Mouse (Mus musculus) forebrain, embryonic 12.5 days (tissue): Measurements from ENCODE around the gene Mmp21. TPM values are rescaled to one million over a fixed set of nuclear protein-coding genes. Genes with fewer than 3 reads are reported as not detected.

ENCODE experiments used
- ATAC-seq: fragments of 200-750 bp; cut with Nextera tagmentation; 2 replicates; pipeline ENCODE4 v1.8.0; 2017; ENCODE audit warnings: moderate TSS enrichment; ENCODE audit not compliant: low FRiP score
- H3K27ac ChIP-seq: fragments of 300-500 bp; sonication (generic); 2 replicates; pipeline ENCODE4 v1.5.1; 2016; ENCODE audit warnings: mild to moderate bottlenecking
- H3K27me3 ChIP-seq: fragments of 300-500 bp; sonication (generic); 2 replicates; pipeline ENCODE4 v1.6.1; 2016; ENCODE audit warnings: mild to moderate bottlenecking
- H3K36me3 ChIP-seq: fragments of 300-500 bp; sonication (generic); replicated peaks from 2 replicates; pipeline ENCODE4 v1.6.1; 2016; ENCODE audit warnings: mild to moderate bottlenecking
- H3K4me1 ChIP-seq: fragments of 300-500 bp; sonication (generic); 2 replicates; pipeline ENCODE4 v1.6.1; 2016
- H3K4me2 ChIP-seq: fragments of 300-500 bp; sonication (generic); 2 replicates; pipeline ENCODE4 v1.6.1; 2016; ENCODE audit warnings: mild to moderate bottlenecking, moderate library complexity
- H3K4me3 ChIP-seq: fragments of 300-500 bp; sonication (generic); replicated peaks from 2 replicates; pipeline ENCODE4 v1.5.1; 2016; ENCODE audit warnings: mild to moderate bottlenecking
- H3K9ac ChIP-seq: fragments of 300-500 bp; sonication (generic); 2 replicates; pipeline ENCODE4 v1.6.1; 2016; ENCODE audit warnings: mild to moderate bottlenecking
- H3K9me3 ChIP-seq: fragments of 300-500 bp; sonication (generic); 2 replicates; pipeline ENCODE4 v1.6.1; 2016
- WGBS: fragments of 180-500 bp; shearing (Covaris S2); methylation state at CpG from one replicate; pipeline ENCODE4 v1.1.7; 2016; 5-methylcytosine and 5-hydroxymethylcytosine counted together
- polyA plus RNA-seq: library from polyadenylated mRNA; unstranded; fragments of >200 nt; fragmentation: Nextera tagmentation; extraction: Ambion mirVana; gene quantifications from 2 replicates; pipeline ENCODE4 v1.2.1, GENCODE M21; 2016

Mmp21 gene
- 0.10 TPM in 1 of 2 replicates, not detected in the other for polyA plus RNA-seq

DNA sequence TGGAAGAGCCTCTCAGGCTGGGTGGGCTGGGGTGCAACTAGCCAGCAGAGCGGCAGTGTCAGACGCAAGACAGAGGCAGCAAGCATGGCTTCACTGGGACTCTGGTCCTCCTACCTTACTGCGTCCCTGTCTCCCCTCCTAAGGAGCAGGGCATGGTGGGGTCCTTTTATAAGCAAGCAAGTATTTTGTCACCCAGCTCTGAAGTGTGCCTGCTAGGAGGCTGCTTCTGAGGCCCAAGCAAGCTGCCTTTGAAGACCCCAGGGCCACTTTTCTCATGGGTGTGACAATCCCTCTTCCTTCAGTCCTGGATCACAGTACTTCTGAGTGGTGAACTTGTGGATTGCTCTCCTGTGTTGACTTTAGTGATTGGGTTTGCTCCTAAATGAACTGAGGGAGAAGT lies at the start of gene Mmp21:
Gene Mmp21 (minus strand): TSS at position 101 of the 400 bp plus-strand sequence.
- no peak for ATAC-seq
- no peak within 1 kb of the TSS for H3K9ac ChIP-seq
- WGBS: 96% methylated on average over 3 of the region's 3 CpGs

DNA sequence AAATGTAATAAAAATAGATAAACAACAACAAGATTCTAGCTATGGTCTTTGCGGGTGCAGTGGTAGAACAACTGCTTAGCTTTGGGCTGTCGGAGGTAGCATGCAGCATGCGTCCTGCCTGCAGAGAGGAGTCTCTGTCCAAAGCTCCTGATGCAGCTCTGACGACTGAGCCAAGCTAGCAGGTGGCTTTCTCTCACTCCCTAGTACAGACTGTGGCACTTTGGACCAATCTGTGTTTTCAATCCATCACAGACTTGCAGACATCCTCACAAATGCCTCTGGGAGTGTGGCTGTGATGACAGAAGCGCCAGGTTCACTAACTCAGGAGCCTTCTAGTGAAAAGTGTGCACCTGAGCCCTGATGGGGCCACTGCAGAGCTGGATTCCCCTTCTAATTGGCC lies 49.5 kb upstream of the Mmp21 start:
- Histone ChIP-seq H3K9me3 (no peaks in the 10 kb centered on the region), H3K4me2 (no peak overlapping the region), H3K27me3 (no peaks in the 10 kb centered on the region), H3K36me3 (peaks cover 66% of the 10 kb centered on the region), H3K9ac (no peak overlapping the region), H3K4me1 (no peaks in the 10 kb centered on the region; the same call in 1 of the 2 replicates), H3K27ac (no peak overlapping the region), H3K4me3 (no peak overlapping the region)
- 83% methylated on average over 5 of the region's 5 CpGs for WGBS
- no peak for ATAC-seq

More for the DNA sequence above, at the start of gene Mmp21:
- Histone ChIP-seq H3K27ac (no peak within 1 kb of the TSS), H3K4me2 (no peak within 1 kb of the TSS), H3K27me3 (no peaks in the 10 kb centered on the region), H3K36me3 (no peaks in the 10 kb centered on the region), H3K9me3 (0 out of 2 replicates have a peak, but pooled peaks cover 4% of the 10 kb centered on the region), H3K4me3 (no peak within 1 kb of the TSS), H3K4me1 (no peaks in the 10 kb centered on the region)

DNA sequence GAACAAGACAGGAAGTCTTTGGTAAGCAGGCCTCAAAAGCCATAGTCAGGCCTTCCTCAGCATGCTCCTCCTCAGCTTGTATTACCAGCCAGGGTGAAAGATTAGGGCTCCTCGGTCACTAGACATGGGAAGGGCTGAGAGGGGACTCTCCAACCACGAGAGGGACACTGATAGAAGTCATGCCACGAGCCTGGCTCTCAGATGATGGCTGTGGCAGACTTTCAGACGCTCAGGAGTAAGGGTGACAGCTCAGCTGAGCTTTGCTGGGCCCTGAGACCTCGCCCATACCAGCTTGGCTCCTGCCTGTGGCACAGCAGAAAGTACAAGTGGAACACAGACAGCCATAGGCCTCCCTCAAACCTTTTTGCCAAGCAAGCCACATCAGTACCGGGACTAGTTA lies 47.2 kb upstream of the Mmp21 start:
- ATAC-seq: no peak
- WGBS: 83% methylated on average over 6 of the region's 6 CpGs
- Histone ChIP-seq H3K4me3 (no peak overlapping the region), H3K4me1 (no peaks in the 10 kb centered on the region; the same call in 1 of the 2 replicates), H3K27ac (no peak overlapping the region), H3K36me3 (peaks cover 68% of the 10 kb centered on the region), H3K9ac (no peak overlapping the region), H3K27me3 (no peaks in the 10 kb centered on the region), H3K4me2 (no peak overlapping the region), H3K9me3 (no peaks in the 10 kb centered on the region)

DNA sequence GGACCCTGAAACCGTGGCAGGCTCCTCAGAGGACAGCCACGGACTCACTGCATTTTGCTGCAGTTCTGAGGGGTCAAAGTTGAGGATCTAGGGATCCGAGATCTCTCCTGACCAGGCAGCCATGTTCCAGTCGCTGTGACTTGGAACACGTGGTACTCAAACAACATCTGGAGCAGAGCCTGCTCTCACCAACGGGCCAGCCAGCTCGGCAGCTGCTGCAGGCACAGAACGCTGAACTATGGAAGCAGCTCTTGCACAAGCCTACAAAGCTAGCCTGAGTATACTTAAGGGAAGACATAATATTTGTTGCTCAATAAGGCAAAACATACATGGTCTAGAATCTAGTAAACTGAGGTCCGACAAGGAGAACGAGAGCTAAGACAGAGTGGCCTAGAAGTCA lies 45.7 kb upstream of the Mmp21 start:
- WGBS: 83% methylated on average over 10 of the region's 10 CpGs
- Histone ChIP-seq H3K4me1 (no peaks in the 10 kb centered on the region; the same call in 1 of the 2 replicates), H3K9ac (no peak overlapping the region), H3K9me3 (no peaks in the 10 kb centered on the region), H3K27ac (no peak overlapping the region), H3K4me2 (no peak overlapping the region), H3K4me3 (no peak overlapping the region), H3K36me3 (peaks cover 75% of the 10 kb centered on the region), H3K27me3 (no peaks in the 10 kb centered on the region)
- ATAC-seq: no peak

DNA sequence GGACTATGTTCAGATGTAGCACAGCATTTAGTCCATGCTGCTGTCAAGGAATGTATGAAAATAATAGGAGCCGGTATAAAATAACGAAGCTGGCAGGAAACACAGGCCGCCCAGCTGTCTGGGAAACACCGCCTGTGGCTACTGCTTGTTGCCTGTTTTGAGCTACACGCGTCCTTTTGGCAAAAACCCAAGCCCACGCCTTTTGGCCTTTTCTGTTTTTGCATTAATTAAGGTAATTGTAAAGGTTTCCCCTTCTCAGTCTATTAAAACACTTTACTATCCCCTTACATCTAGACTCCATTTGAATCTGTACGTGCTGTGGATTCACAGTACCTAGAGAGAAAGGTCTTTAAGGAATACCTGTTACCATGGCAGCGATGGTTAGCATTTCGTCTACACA lies 45.0 kb upstream of the Mmp21 start:
- no peak overlapping the region for H3K27ac ChIP-seq

DNA sequence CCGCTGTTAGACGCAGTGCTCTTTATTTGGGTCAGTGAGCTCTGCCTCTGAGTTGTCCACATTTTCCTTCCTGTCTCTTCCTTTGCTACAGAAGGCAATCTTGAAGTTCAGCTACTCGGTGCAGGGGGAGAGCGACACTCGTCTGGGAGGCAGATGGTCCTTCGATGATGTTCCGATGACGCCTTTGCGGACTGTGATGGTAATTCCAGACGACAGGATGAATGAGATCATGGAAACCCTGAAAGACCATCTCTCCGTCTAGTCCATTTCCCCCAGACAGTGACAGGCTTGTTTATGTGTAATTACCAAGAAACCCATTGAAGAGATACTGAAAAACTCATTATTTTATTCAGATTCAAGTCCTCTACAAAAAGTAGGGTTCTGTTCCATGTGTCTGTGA lies 40.8 kb upstream of the Mmp21 start:
- Histone ChIP-seq H3K4me1 (no peaks in the 10 kb centered on the region; the same call in 1 of the 2 replicates), H3K4me2 (no peak overlapping the region), H3K27me3 (no peaks in the 10 kb centered on the region), H3K9me3 (no peaks in the 10 kb centered on the region), H3K27ac (no peak overlapping the region), H3K36me3 (peaks cover 100% of the 10 kb centered on the region), H3K9ac (no peak overlapping the region), H3K4me3 (no peak overlapping the region)
- ATAC-seq: no peak
- 90% methylated on average over 11 of the region's 11 CpGs for WGBS

More for the DNA sequence above, 45.0 kb upstream of the Mmp21 start:
- H3K4me1 ChIP-seq: no peaks in the 10 kb centered on the region; the same call in 1 of the 2 replicates
- 78% methylated on average over 10 of the region's 10 CpGs for WGBS
- H3K9ac ChIP-seq: no peak overlapping the region
- H3K9me3 ChIP-seq: no peaks in the 10 kb centered on the region
- no peak overlapping the region for H3K4me2 ChIP-seq
- no peaks in the 10 kb centered on the region for H3K27me3 ChIP-seq
- no peak for ATAC-seq
- peaks cover 75% of the 10 kb centered on the region for H3K36me3 ChIP-seq
- no peak overlapping the region for H3K4me3 ChIP-seq

DNA sequence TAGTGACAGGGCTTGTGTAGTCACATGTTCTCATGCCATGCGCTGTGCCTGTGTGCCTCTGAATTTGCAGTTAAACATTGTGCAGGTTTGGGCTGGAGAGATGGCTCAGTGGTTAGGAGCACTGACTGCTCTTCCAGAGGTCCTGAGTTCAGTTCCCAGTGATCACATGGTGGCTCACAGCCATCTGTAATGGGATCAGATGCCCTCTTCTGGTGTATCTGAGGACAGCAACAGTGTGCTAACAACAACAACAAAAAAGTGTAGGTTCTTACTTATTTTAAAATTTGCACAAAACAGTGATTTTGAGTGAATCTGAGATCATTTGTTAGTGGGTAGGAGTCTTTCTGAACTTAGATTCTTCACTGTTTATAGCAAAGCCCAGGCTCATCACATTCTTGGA lies 38.7 kb upstream of the Mmp21 start:
- no peak for ATAC-seq
- Histone ChIP-seq H3K9me3 (no peaks in the 10 kb centered on the region), H3K4me3 (no peak overlapping the region), H3K36me3 (peaks cover 100% of the 10 kb centered on the region), H3K27me3 (no peaks in the 10 kb centered on the region), H3K4me2 (no peak overlapping the region), H3K9ac (no peak overlapping the region), H3K27ac (no peak overlapping the region), H3K4me1 (no peaks in the 10 kb centered on the region)
- whole genome bisulfite sequencing: 98% methylated on average over 1 of the region's 1 CpGs

DNA sequence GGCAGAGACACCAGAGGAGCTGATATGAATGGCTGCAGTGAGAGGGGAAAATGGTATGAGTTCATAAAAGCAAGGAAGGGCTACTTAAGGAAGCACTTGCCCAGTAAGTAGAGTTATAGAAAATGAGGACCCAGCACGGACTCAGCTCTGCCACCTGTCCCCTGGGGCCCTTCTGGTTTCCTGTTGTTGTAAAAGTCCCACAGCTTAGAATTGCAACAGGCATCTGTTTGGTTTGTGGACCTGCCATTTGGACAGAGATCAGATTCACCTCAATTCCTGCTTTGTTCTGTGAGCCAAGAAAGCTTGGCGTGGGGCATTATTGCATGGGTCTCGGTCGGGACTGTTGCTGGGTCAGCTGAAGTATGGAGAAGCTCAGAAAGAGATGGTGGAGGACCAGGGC lies 35.5 kb upstream of the Mmp21 start:
- H3K9me3 ChIP-seq: no peaks in the 10 kb centered on the region
- 91% methylated on average over 4 of the region's 4 CpGs for WGBS
- H3K27ac ChIP-seq: no peak overlapping the region
- H3K4me2 ChIP-seq: no peak overlapping the region
- no peak overlapping the region for H3K4me3 ChIP-seq
- H3K9ac ChIP-seq: no peak overlapping the region
- no peaks in the 10 kb centered on the region for H3K27me3 ChIP-seq
- no peak for ATAC-seq
- no peaks in the 10 kb centered on the region for H3K4me1 ChIP-seq
- peaks cover 82% of the 10 kb centered on the region for H3K36me3 ChIP-seq

DNA sequence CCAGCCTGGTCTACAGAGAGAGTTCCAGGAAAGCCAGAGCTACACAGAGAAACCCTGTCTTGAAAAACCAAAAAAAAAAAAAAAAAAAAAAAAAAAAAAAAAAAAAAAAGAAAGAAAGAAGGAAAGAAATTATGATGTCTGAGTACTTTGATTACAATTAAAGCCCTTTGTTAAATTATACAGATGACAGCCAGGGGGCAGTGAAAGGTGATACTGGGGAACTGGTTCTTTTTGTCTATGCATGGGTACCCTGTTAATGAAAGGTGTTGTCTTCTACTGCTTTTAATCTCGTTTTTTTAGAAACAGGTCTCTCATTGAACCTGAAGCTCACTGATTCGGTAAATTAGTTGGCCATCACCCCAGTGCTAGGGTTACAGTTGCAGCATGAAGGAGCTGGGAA lies 27.4 kb upstream of the Mmp21 start:
- no peak for ATAC-seq
- H3K36me3 ChIP-seq: 0 out of 2 replicates have a peak, but pooled peaks cover 3% of the 10 kb centered on the region
- H3K4me3 ChIP-seq: no peak overlapping the region
- WGBS: 85% methylated on average over 2 of the region's 2 CpGs
- no peak overlapping the region for H3K27ac ChIP-seq
- H3K27me3 ChIP-seq: no peaks in the 10 kb centered on the region
- no peak overlapping the region for H3K4me2 ChIP-seq
- H3K4me1 ChIP-seq: peaks cover 13% of the 10 kb centered on the region
- no peaks in the 10 kb centered on the region for H3K9me3 ChIP-seq
- H3K9ac ChIP-seq: no peak overlapping the region

DNA sequence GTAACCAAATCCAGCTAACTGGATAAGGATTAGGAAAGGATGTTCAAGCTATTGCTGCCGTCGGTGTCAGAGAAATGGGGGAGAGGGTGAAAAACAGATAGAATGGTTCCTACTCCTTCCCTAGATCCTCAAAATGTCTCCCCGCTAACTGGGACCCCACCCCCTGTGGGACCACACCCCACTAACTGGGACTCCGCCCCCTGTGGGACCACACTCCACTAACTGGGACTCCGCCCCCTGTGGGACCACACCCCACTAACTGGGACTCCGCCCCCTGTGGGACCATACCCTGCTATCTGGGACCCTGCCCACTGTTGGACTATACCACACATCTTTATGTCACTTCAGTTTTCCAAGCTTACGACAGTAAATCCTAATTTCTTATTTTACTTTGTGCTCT lies 24.0 kb upstream of the Mmp21 start:
- no peak overlapping the region for H3K4me3 ChIP-seq
- no peak overlapping the region for H3K9ac ChIP-seq
- whole genome bisulfite sequencing: 95% methylated on average over 7 of the region's 7 CpGs
- H3K27me3 ChIP-seq: no peaks in the 10 kb centered on the region
- peaks cover 5% of the 10 kb centered on the region for H3K4me1 ChIP-seq
- no peak overlapping the region for H3K4me2 ChIP-seq
- ATAC-seq: no peak
- H3K36me3 ChIP-seq: peaks cover 6% of the 10 kb centered on the region
- H3K27ac ChIP-seq: no peak overlapping the region
- no peaks in the 10 kb centered on the region for H3K9me3 ChIP-seq

DNA sequence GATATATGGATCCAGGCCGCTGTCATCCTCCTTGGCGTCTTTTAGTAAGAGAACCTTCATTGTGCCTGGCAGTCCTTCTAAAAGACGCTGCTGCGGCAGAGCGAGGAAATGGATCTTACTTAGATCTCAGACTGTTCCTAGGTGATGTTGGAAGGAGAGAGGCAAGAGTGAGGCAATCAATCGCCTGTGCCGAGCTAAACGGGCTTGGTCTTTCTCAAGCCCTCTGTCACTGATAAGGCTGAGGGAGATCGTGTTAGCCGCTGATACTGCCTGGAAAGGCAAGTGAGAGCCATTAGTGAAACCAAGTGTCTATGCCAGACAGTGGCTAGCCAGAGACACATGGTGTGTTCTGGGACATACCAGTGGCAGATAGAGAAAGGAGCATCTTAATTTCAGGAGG lies 22.5 kb upstream of the Mmp21 start:
- Histone ChIP-seq H3K27me3 (no peaks in the 10 kb centered on the region), H3K4me1 (no peaks in the 10 kb centered on the region), H3K36me3 (peaks cover 11% of the 10 kb centered on the region), H3K9me3 (no peaks in the 10 kb centered on the region), H3K4me3 (no peak overlapping the region), H3K9ac (no peak overlapping the region), H3K4me2 (no peak overlapping the region), H3K27ac (no peak overlapping the region)
- 96% methylated on average over 10 of the region's 10 CpGs for WGBS
- no peak for ATAC-seq

DNA sequence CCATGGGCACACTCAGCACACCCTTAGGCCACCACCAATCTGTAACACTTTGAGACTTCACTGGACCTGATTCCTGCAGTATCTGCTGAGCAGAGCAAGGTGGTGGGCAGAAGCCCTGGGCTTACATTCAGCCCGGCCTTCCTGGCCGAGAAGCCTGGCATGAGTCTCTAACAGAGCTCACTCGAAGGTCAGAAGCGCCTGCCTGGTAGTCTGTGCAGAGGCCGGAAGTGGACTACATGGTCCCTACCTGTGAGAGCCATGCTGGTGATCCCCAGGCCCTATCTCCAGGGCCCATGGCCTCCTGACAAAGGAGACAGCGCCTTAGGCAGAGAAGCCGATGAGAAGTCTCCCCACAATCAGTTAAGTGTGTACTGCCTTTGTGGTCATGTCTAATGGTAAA lies 21.5 kb upstream of the Mmp21 start:
- H3K9ac ChIP-seq: no peak overlapping the region
- no peaks in the 10 kb centered on the region for H3K9me3 ChIP-seq
- H3K36me3 ChIP-seq: peaks cover 19% of the 10 kb centered on the region
- H3K27ac ChIP-seq: no peak overlapping the region
- no peak overlapping the region for H3K4me2 ChIP-seq
- no peaks in the 10 kb centered on the region for H3K27me3 ChIP-seq
- 93% methylated on average over 7 of the region's 7 CpGs for WGBS
- H3K4me1 ChIP-seq: no peaks in the 10 kb centered on the region
- ATAC-seq: no peak
- H3K4me3 ChIP-seq: no peak overlapping the region; the same call in 1 of the 2 replicates

DNA sequence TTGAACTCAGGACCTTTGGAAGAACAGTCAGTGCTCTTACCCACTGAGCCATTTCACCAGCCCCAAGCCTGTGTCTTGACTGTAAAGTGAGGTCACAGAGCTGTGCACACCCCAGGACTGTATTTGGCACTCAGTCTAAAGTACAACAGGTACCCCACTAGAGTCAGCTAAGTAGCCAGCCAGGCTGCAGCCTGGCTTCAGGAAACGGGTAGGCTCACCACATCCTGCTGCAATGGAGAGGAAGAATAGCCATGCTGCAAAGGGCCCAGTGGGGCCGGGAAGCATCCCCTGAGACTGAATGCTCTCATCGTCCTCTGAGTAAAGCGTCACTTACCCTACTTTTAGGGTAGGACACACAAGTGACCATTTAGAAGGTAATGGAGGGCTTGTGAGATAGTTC lies 20.0 kb upstream of the Mmp21 start:
- Histone ChIP-seq H3K9ac (no peak overlapping the region), H3K36me3 (peaks cover 19% of the 10 kb centered on the region), H3K4me3 (no peak overlapping the region), H3K27ac (no peak overlapping the region), H3K9me3 (no peaks in the 10 kb centered on the region), H3K4me2 (no peak overlapping the region), H3K4me1 (no peaks in the 10 kb centered on the region), H3K27me3 (no peaks in the 10 kb centered on the region)
- no peak for ATAC-seq
- 87% methylated on average over 4 of the region's 4 CpGs for WGBS
